Mouse (Mus musculus): ENCODE measurements around the gene Sh3gl1. TPM values are rescaled to one million over a fixed set of nuclear protein-coding genes. Genes with fewer than 3 reads are reported as not detected.

Gene Sh3gl1
- total RNA-seq, 4 experiments from 2014 or later: 44.3 to 52.5 (median 49.9) TPM

- peak; percentile 98 for DNase-seq
Observed at GRCm38 (mm10) chr17:56040030-56040856, 3.8 kb upstream of the Sh3gl1 start, which contains the start of gene Chaf1a. Gene Chaf1a, plus strand, starts transcription at chr17:56040439.

GRCm38 (mm10) chr17:56039345-56039744 lies 2.9 kb upstream of the Sh3gl1 start:
- DNase-seq: no peak

GRCm38 (mm10) chr17:56038583-56039261 lies 2.3 kb upstream of the Sh3gl1 start:
- no peak for DNase-seq

- no peak for DNase-seq
Observed at GRCm38 (mm10) chr17:56036901-56037287, 459 bp upstream of the Sh3gl1 start.

GRCm38 (mm10) chr17:56035216-56035615 lies 1.2 kb downstream of the Sh3gl1 start:
- no peak for DNase-seq

- DNase-seq: peak; percentile 10
Observed at GRCm38 (mm10) chr17:56034726-56035100, 1.7 kb downstream of the Sh3gl1 start.

- DNase-seq: peak; percentile 10
Observed at GRCm38 (mm10) chr17:56034040-56034725, 2.3 kb downstream of the Sh3gl1 start.

GRCm38 (mm10) chr17:56032831-56033230 lies 3.6 kb downstream of the Sh3gl1 start:
- no peak for DNase-seq

GRCm38 (mm10) chr17:56032127-56032733 lies 4.2 kb downstream of the Sh3gl1 start:
- DNase-seq: no peak

GRCm38 (mm10) chr17:56031431-56031830 lies 5.0 kb downstream of the Sh3gl1 start:
- DNase-seq: peak; percentile 13

- DNase-seq: peak; percentile 50
Observed at GRCm38 (mm10) chr17:56030919-56031318, 5.5 kb downstream of the Sh3gl1 start.

- peak; percentile 13 for DNase-seq
Observed at GRCm38 (mm10) chr17:56030238-56030870, 6.1 kb downstream of the Sh3gl1 start.

- peak; percentile 9 for DNase-seq
Observed at GRCm38 (mm10) chr17:56027801-56028441, 8.5 kb downstream of the Sh3gl1 start.

GRCm38 (mm10) chr17:56026881-56027280 lies 9.6 kb downstream of the Sh3gl1 start:
- DNase-seq: peak; percentile 52

- DNase-seq: peak; percentile 19
Observed at GRCm38 (mm10) chr17:56026303-56026702, 10.1 kb downstream of the Sh3gl1 start.

GRCm38 (mm10) chr17:56024931-56025330 lies 11.5 kb downstream of the Sh3gl1 start:
- DNase-seq: no peak

- DNase-seq: no peak
Observed at GRCm38 (mm10) chr17:56024476-56024875, 12.0 kb downstream of the Sh3gl1 start.

- peak; percentile 10 for DNase-seq
Observed at GRCm38 (mm10) chr17:56023386-56023785, 13.0 kb downstream of the Sh3gl1 start.

- DNase-seq: no peak
Observed at GRCm38 (mm10) chr17:56022989-56023290, 13.5 kb downstream of the Sh3gl1 start.

- DNase-seq: peak; percentile 50
Observed at GRCm38 (mm10) chr17:56022131-56022988, 14.1 kb downstream of the Sh3gl1 start.

Measured in adrenal gland, adult 8-10 months (tissue).